Mouse (Mus musculus): ENCODE data around the gene Zfp91. TPM values are rescaled to one million over a fixed set of nuclear protein-coding genes. Genes with fewer than 3 reads are reported as not detected.

Gene Zfp91
- total RNA-seq, 2 experiments from 2014 or later = 112 to 114 TPM

Other genes starting within 250 kb of the Zfp91 start
- gene Gm4952, start 196.2 kb downstream of the Zfp91 start, total RNA-seq (2021) = not detected
- gene Glyat, start 162.8 kb downstream of the Zfp91 start, total RNA-seq (2021) = not detected
- gene Olfr1442, start 125.7 kb downstream of the Zfp91 start, total RNA-seq (2021) = not detected
- not detected for gene Olfr1443, start 118.0 kb downstream of the Zfp91 start, total RNA-seq (2021)
- gene Keg1, start 100.3 kb downstream of the Zfp91 start, total RNA-seq (2021) = not detected
- gene Cntf, start 30.5 kb downstream of the Zfp91 start, total RNA-seq (2021) = 1 to 10 TPM; 1.5 to 3.4 TPM
- under 1 TPM; 0.25 to 0.31 TPM for gene Lpxn, start 67 bp upstream of the Zfp91 start, total RNA-seq (2021)
- gene Gm5244, start 50.6 kb upstream of the Zfp91 start, total RNA-seq (2021) = not detected
- not detected for gene Olfr1444, start 61.2 kb upstream of the Zfp91 start, total RNA-seq (2021)
- gene Olfr1445, start 87.7 kb upstream of the Zfp91 start, total RNA-seq (2021) = not detected
- gene Olfr1446, start 97.4 kb upstream of the Zfp91 start, total RNA-seq (2021) = not detected
- not detected for gene Olfr1447, start 107.6 kb upstream of the Zfp91 start, total RNA-seq (2021)
- not detected for gene Olfr1448, start 128.3 kb upstream of the Zfp91 start, total RNA-seq (2021)
- gene Olfr1449, start 134.7 kb upstream of the Zfp91 start, total RNA-seq (2021) = not detected
- gene Olfr1450, start 154.1 kb upstream of the Zfp91 start, total RNA-seq (2021) = not detected
- not detected for gene Olfr1451, start 198.9 kb upstream of the Zfp91 start, total RNA-seq (2021)
- not detected for gene Olfr1453, start 232.2 kb upstream of the Zfp91 start, total RNA-seq (2021)

Data from gastrocnemius, postnatal 36 days (tissue).